Comparison of ENCODE assay signal across 33 mouse cellular contexts in the genomic region with DNA sequence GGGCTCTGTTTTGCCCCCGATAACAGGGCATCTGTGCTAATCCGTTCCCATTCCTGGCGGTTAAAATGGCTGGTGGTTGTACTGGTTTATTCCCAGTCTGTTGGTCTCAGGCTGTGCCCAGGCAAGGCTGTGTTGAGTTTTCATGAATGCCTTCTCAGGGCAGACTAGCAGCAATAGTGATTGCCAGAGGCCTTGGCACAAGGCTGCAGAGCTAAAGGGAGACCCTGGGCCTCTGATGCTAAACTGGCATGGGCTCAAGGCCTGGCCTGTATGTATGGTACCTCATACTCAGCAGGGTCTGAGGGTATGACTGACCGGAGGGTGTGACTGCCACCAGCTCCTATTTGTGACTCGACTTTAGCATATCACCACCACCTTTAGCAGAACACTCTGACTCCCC. TPM values are rescaled to one million over a fixed set of nuclear protein-coding genes. Genes with fewer than 3 reads are reported as not detected.
A peak's percentile ranks its signal among the peaks of the same experiment; 100 is the strongest.
DNase-seq lines count a peak whose midpoint lies in the region; ATAC-seq and TF ChIP-seq lines count a peak whose summit lies in the region.
"Had no signal": no experiment of that assay in that cellular context is flagged by ENCODE, and none has a peak within 500 bp of the region (broad histone marks: within the 10 kb centered on the region; RNA-seq: fewer than 3 reads in every experiment).

No protein-coding gene starts in this region.

- no peaks in the 10 kb centered on the region for H3K36me3 ChIP-seq in forebrain, embryonic 16.5 days (ENCODE audit: control insufficient read depth, insufficient read depth)
- peaks cover 19% of the 10 kb centered on the region for H3K36me3 ChIP-seq in forebrain, postnatal 0 days (ENCODE audit: insufficient read depth)

- 90% methylated on average over 5 of the region's 5 CpGs for WGBS in forebrain, embryonic 16.5 days
- 73% methylated on average over 5 of the region's 5 CpGs for WGBS in forebrain, postnatal 0 days

- DNase-seq in adrenal gland, postnatal 14 days = peak; percentile 40
- DNase-seq in adrenal gland, adult 8-10 months = no peak
- no peak for DNase-seq in forebrain, postnatal 0 days
- DNase-seq in left cerebral cortex, postnatal 4 days = peak; percentile 62
- no peak for DNase-seq in left cerebral cortex, adult 8-10 months (ENCODE audit: low spot score in 2 of 2)
- DNase-seq in lung, postnatal 4 days = no peak
- DNase-seq: cerebellum, adult 9-11 months; gastrocnemius, postnatal 14 days; heart, adult 11 months; kidney, adult 8-10 months; kidney, postnatal 4 days; layer of hippocampus, adult 9-11 months; liver, postnatal 0 days; retina, postnatal 1 day; right cerebral cortex, postnatal 14 days; thymus, postnatal 14 days had no signal

- H3K9ac ChIP-seq in forebrain, embryonic 16.5 days (replicated peaks; ENCODE audit: low read depth, low read length) = 0 out of 2 replicates have a peak overlapping the region, but pooled peaks have one; percentile 22
- no peak overlapping the region for H3K9ac ChIP-seq in forebrain, postnatal 0 days
- H3K9ac ChIP-seq: embryonic facial prominence, embryonic 15.5 days; heart, embryonic 15.5 days; liver, embryonic 12.5 days; liver, postnatal 0 days; neural tube, embryonic 15.5 days had no signal

- H3K4me2 ChIP-seq in forebrain, embryonic 16.5 days (ENCODE audit: low read length) = no peak overlapping the region
- H3K4me2 ChIP-seq in forebrain, postnatal 0 days (ENCODE audit: low read depth) = no peak overlapping the region
- H3K4me2 ChIP-seq: embryonic facial prominence, embryonic 15.5 days; heart, embryonic 15.5 days; liver, embryonic 12.5 days; neural tube, embryonic 15.5 days had no signal

- intact Hi-C loops in left cerebral cortex, postnatal 4 days (cut with DNase I) = no loop called here

- peak overlapping the region; percentile 8; the same call in 1 of the 2 replicates for H3K27ac ChIP-seq in forebrain, embryonic 16.5 days (ENCODE audit: low read length)
- no peak overlapping the region for H3K27ac ChIP-seq in forebrain, postnatal 0 days (ENCODE audit: low read depth, low read length)
- peak overlapping the region; percentile 81 for H3K27ac ChIP-seq in brown adipose tissue, adult 24 weeks (replicated peaks; ENCODE audit: low read depth, low read length)
- H3K27ac ChIP-seq: embryonic facial prominence, embryonic 10.5 days; embryonic facial prominence, embryonic 15.5 days; heart, embryonic 10.5 days; heart, embryonic 15.5 days; kidney, postnatal 0 days; liver, embryonic 12.5 days; macrophage; midbrain, embryonic 10.5 days; neural tube, embryonic 15.5 days had no signal

- peaks cover 35% of the 10 kb centered on the region for H3K4me1 ChIP-seq in forebrain, embryonic 16.5 days (replicated peaks; ENCODE audit: control insufficient read depth, insufficient read depth, low read length)
- H3K4me1 ChIP-seq in forebrain, postnatal 0 days (ENCODE audit: insufficient read depth) = peaks cover 24% of the 10 kb centered on the region
- H3K4me1 ChIP-seq in brown adipose tissue, adult 24 weeks (ENCODE audit: control insufficient read depth, insufficient read depth, insufficient read length, low read length) = peaks cover 12% of the 10 kb centered on the region

- no peaks in the 10 kb centered on the region for H3K9me3 ChIP-seq in forebrain, embryonic 16.5 days (ENCODE audit: control insufficient read depth, low read length)
- no peaks in the 10 kb centered on the region for H3K9me3 ChIP-seq in forebrain, postnatal 0 days (ENCODE audit: low read length)
- H3K9me3 ChIP-seq: embryonic facial prominence, embryonic 10.5 days; embryonic facial prominence, embryonic 15.5 days; G1E; heart, embryonic 10.5 days; heart, embryonic 15.5 days; liver, embryonic 12.5 days; midbrain, embryonic 10.5 days; neural tube, embryonic 15.5 days had no signal

- no peaks in the 10 kb centered on the region for H3K27me3 ChIP-seq in forebrain, embryonic 16.5 days (replicated peaks; ENCODE audit: control insufficient read depth, insufficient read depth, low read length)
- H3K27me3 ChIP-seq in forebrain, postnatal 0 days (ENCODE audit: insufficient read depth, low read length) = no peaks in the 10 kb centered on the region
- H3K27me3 ChIP-seq: embryonic facial prominence, embryonic 15.5 days; heart, embryonic 15.5 days; liver, embryonic 12.5 days; neural tube, embryonic 15.5 days had no signal

- ATAC-seq in forebrain, embryonic 16.5 days = no peak
- no peak for ATAC-seq in forebrain, postnatal 0 days
- ATAC-seq: intestine, embryonic 16.5 days; liver, embryonic 12.5 days; liver, postnatal 0 days had no signal

- TF ChIP-seq CTCF in forebrain, postnatal 0 days (IDR thresholded peaks at IDR 0.05; ENCODE audit: low read depth) = no peak

- no peak overlapping the region for H3K4me3 ChIP-seq in forebrain, embryonic 16.5 days (replicated peaks; ENCODE audit: low read length)
- H3K4me3 ChIP-seq in forebrain, postnatal 0 days (ENCODE audit: low read depth, low read length) = no peak overlapping the region
- H3K4me3 ChIP-seq in brown adipose tissue, adult 24 weeks (ENCODE audit: insufficient read depth, low read depth, low read length) = peak overlapping the region; percentile 19; the same call in 1 of the 2 replicates
- H3K4me3 ChIP-seq: embryonic facial prominence, embryonic 10.5 days; embryonic facial prominence, embryonic 15.5 days; heart, embryonic 10.5 days; heart, embryonic 15.5 days; liver, embryonic 12.5 days; midbrain, embryonic 10.5 days; neural tube, embryonic 15.5 days had no signal

RNA-seq across cellular contexts. Expression of a gene that starts 19.5 kb away (rescaled TPM):
- total RNA-seq in adrenal gland, postnatal 14 days (2021) = 197 and 255 TPM in 2 replicates
- 100 to 1,000 TPM; 162 to 282 (median 233) TPM for total RNA-seq in adrenal gland, adult 8-10 months (2022)
- 83.7 and 99.3 TPM in 2 replicates for polyA plus RNA-seq in forebrain, embryonic 16.5 days (2015; fragmentation: Nextera tagmentation; extraction: Ambion mirVana)
- total RNA-seq in forebrain, postnatal 0 days (2014; rRNA removed) = 61.1 and 64.2 TPM in 2 replicates
- 53.7 and 53.9 TPM in 2 replicates for polyA plus RNA-seq in forebrain, postnatal 0 days (2015; fragmentation: Nextera tagmentation; extraction: Ambion mirVana)
- 10 to 100 TPM; 68.1 to 72.0 TPM for total RNA-seq in left cerebral cortex, postnatal 4 days (2021)
- 100 to 1,000 TPM in 3 of 4 experiments, 10 to 100 TPM in 1; 98.3 to 115 (median 109) TPM for total RNA-seq in left cerebral cortex, adult 8-10 months (2022)
- polyA plus RNA-seq in brown adipose tissue, adult 24 weeks (2012; ENCODE audit: insufficient read depth, insufficient read length, missing spikeins) = 294 and 321 TPM in 2 replicates

RNA-seq across cellular contexts. Expression of a gene that starts 42.8 kb away (rescaled TPM):
- 0.26 and 0.83 TPM in 2 replicates for total RNA-seq in adrenal gland, postnatal 14 days (2021)
- not detected for total RNA-seq in adrenal gland, adult 8-10 months (2022)
- polyA plus RNA-seq in forebrain, embryonic 16.5 days (2015; fragmentation: Nextera tagmentation; extraction: Ambion mirVana) = 56.2 and 65.7 TPM in 2 replicates
- 95.8 and 111 TPM in 2 replicates for total RNA-seq in forebrain, postnatal 0 days (2014; rRNA removed)
- polyA plus RNA-seq in forebrain, postnatal 0 days (2015; fragmentation: Nextera tagmentation; extraction: Ambion mirVana) = 116 and 118 TPM in 2 replicates
- total RNA-seq in left cerebral cortex, postnatal 4 days (2021) = 10 to 100 TPM; 80.0 to 91.0 TPM
- 10 to 100 TPM; 81.9 to 99.6 (median 88.5) TPM for total RNA-seq in left cerebral cortex, adult 8-10 months (2022)
- polyA plus RNA-seq in brown adipose tissue, adult 24 weeks (2012; ENCODE audit: insufficient read depth, insufficient read length, missing spikeins) = not detected in 2 replicates
- total RNA-seq: common myeloid progenitor, adult 5-6 weeks; G1E; gastrocnemius, postnatal 14 days; heart, postnatal 25 days; monocyte, adult 5-6 weeks had no signal
- polyA plus RNA-seq: G1E; heart, embryonic 10.5 days; heart, embryonic 15.5 days; kidney, postnatal 0 days; liver, embryonic 12.5 days; liver, postnatal 0 days; macrophage; urinary bladder, adult 2 months had no signal

RNA-seq across cellular contexts. Expression of a gene that starts 57.8 kb away (rescaled TPM):
- 13.6 and 14.4 TPM in 2 replicates for total RNA-seq in adrenal gland, postnatal 14 days (2021)
- 10 to 100 TPM; 21.6 to 23.8 (median 22.0) TPM for total RNA-seq in adrenal gland, adult 8-10 months (2022)
- polyA plus RNA-seq in forebrain, embryonic 16.5 days (2015; fragmentation: Nextera tagmentation; extraction: Ambion mirVana) = 39.1 and 40.2 TPM in 2 replicates
- 7.5 and 8.7 TPM in 2 replicates for total RNA-seq in forebrain, postnatal 0 days (2014; rRNA removed)
- polyA plus RNA-seq in forebrain, postnatal 0 days (2015; fragmentation: Nextera tagmentation; extraction: Ambion mirVana) = 26.3 and 28.1 TPM in 2 replicates
- total RNA-seq in left cerebral cortex, postnatal 4 days (2021) = 10 to 100 TPM; 27.4 to 33.1 TPM
- total RNA-seq in left cerebral cortex, adult 8-10 months (2022) = 10 to 100 TPM; 26.1 to 34.5 (median 31.0) TPM
- polyA plus RNA-seq in brown adipose tissue, adult 24 weeks (2012; ENCODE audit: insufficient read depth, insufficient read length, missing spikeins) = 5.8 and 12.3 TPM in 2 replicates

RNA-seq across cellular contexts. Expression of a gene that starts 57.9 kb away (rescaled TPM):
- total RNA-seq in adrenal gland, postnatal 14 days (2021) = 87.2 and 100 TPM in 2 replicates
- total RNA-seq in adrenal gland, adult 8-10 months (2022) = 100 to 1,000 TPM; 135 to 205 (median 166) TPM
- 109 and 139 TPM in 2 replicates for polyA plus RNA-seq in forebrain, embryonic 16.5 days (2015; fragmentation: Nextera tagmentation; extraction: Ambion mirVana)
- 144 and 219 TPM in 2 replicates for total RNA-seq in forebrain, postnatal 0 days (2014; rRNA removed)
- 205 and 246 TPM in 2 replicates for polyA plus RNA-seq in forebrain, postnatal 0 days (2015; fragmentation: Nextera tagmentation; extraction: Ambion mirVana)
- total RNA-seq in left cerebral cortex, postnatal 4 days (2021) = 100 to 1,000 TPM; 175 to 222 TPM
- 100 to 1,000 TPM; 675 to 760 (median 715) TPM for total RNA-seq in left cerebral cortex, adult 8-10 months (2022)
- 23.5 and 27.8 TPM in 2 replicates for polyA plus RNA-seq in brown adipose tissue, adult 24 weeks (2012; ENCODE audit: insufficient read depth, insufficient read length, missing spikeins)

Comparison
In these comparisons a context has a peak if more than half of its experiments do, and no peak if none do; other contexts are left out.
1. DNase-seq: peak in adrenal gland, postnatal 14 days (single experiment) and left cerebral cortex, postnatal 4 days (single experiment); none in adrenal gland, adult 8-10 months (single experiment), forebrain, postnatal 0 days (single experiment), left cerebral cortex, adult 8-10 months (0 of 2) and lung, postnatal 4 days (0 of 2).
2. RNA of a gene that starts 42.8 kb away (total RNA-seq): 95.8 to 111 TPM in forebrain, postnatal 0 days, 81.9 to 99.6 TPM in left cerebral cortex, adult 8-10 months and 80.0 to 91.0 TPM in left cerebral cortex, postnatal 4 days; 0.26 to 0.83 TPM in adrenal gland, postnatal 14 days and not detected in adrenal gland, adult 8-10 months; every median in the first group is over 10 times any median in the second.